Mouse (Mus musculus): ENCODE data around the gene Dcaf8.

Dcaf8 gene

GRCm38 (mm10) chr1:172194435-172194834 lies 46.6 kb downstream of the Dcaf8 start:
- DNase-seq (ENCODE audit: low spot score in 2 of 2), result no peak

- DNase-seq (ENCODE audit: low spot score in 2 of 2), result no peak
Measured at GRCm38 (mm10) chr1:172197146-172197545, 49.3 kb downstream of the Dcaf8 start.

GRCm38 (mm10) chr1:172197851-172198250 lies 50.0 kb downstream of the Dcaf8 start:
- no peak for DNase-seq (ENCODE audit: low spot score in 2 of 2)

- DNase-seq (ENCODE audit: low spot score in 2 of 2), result no peak
Measured at GRCm38 (mm10) chr1:172198316-172198715, 50.4 kb downstream of the Dcaf8 start.

- DNase-seq (ENCODE audit: low spot score in 2 of 2), result no peak
Measured at GRCm38 (mm10) chr1:172198996-172199395, 51.1 kb downstream of the Dcaf8 start.

GRCm38 (mm10) chr1:172200161-172200560 lies 52.3 kb downstream of the Dcaf8 start:
- no peak for DNase-seq (ENCODE audit: low spot score in 2 of 2)

- DNase-seq (ENCODE audit: low spot score in 2 of 2), result no peak
Measured at GRCm38 (mm10) chr1:172200871-172201447, 53.1 kb downstream of the Dcaf8 start.

GRCm38 (mm10) chr1:172201967-172202880 lies 54.3 kb downstream of the Dcaf8 start:
- DNase-seq (ENCODE audit: low spot score in 2 of 2), result no peak

- DNase-seq (ENCODE audit: low spot score in 2 of 2), result no peak
Measured at GRCm38 (mm10) chr1:172202894-172203522, 55.1 kb downstream of the Dcaf8 start.

- no peak for DNase-seq (ENCODE audit: low spot score in 2 of 2)
Measured at GRCm38 (mm10) chr1:172203566-172203965, 55.7 kb downstream of the Dcaf8 start.

GRCm38 (mm10) chr1:172204033-172204813 lies 56.3 kb downstream of the Dcaf8 start:
- no peak for DNase-seq (ENCODE audit: low spot score in 2 of 2)

GRCm38 (mm10) chr1:172204814-172205740 lies 57.2 kb downstream of the Dcaf8 start:
- no peak for DNase-seq (ENCODE audit: low spot score in 2 of 2)

GRCm38 (mm10) chr1:172205741-172206087 lies 57.8 kb downstream of the Dcaf8 start:
- peak; percentile 50 to 65 for DNase-seq (ENCODE audit: low spot score in 2 of 2)

GRCm38 (mm10) chr1:172206141-172206917 lies 58.4 kb downstream of the Dcaf8 start, which contains the start of gene Pea15a:
Pea15a (minus strand) TSS chr1:172206804.
- peak; percentile 71 to 74 for DNase-seq (ENCODE audit: low spot score in 2 of 2)

- peak in 1 of 2 experiments; percentile 18 for DNase-seq (ENCODE audit: low spot score in 2 of 2)
Measured at GRCm38 (mm10) chr1:172207111-172207584, 59.3 kb downstream of the Dcaf8 start.

GRCm38 (mm10) chr1:172212776-172213175 lies 64.9 kb downstream of the Dcaf8 start:
- DNase-seq (ENCODE audit: low spot score in 2 of 2), result no peak

- no peak for DNase-seq (ENCODE audit: low spot score in 2 of 2)
Measured at GRCm38 (mm10) chr1:172213771-172214170, 65.9 kb downstream of the Dcaf8 start.

- DNase-seq (ENCODE audit: low spot score in 2 of 2), result no peak
Measured at GRCm38 (mm10) chr1:172214748-172215147, 66.9 kb downstream of the Dcaf8 start.

GRCm38 (mm10) chr1:172217148-172217547 lies 69.3 kb downstream of the Dcaf8 start:
- peak; percentile 94 to 95 for DNase-seq (ENCODE audit: low spot score in 2 of 2)

Data from natural killer cell, adult 2 months (primary cell).